ENCODE assay signal across 9 mouse cellular contexts in the genomic region with DNA sequence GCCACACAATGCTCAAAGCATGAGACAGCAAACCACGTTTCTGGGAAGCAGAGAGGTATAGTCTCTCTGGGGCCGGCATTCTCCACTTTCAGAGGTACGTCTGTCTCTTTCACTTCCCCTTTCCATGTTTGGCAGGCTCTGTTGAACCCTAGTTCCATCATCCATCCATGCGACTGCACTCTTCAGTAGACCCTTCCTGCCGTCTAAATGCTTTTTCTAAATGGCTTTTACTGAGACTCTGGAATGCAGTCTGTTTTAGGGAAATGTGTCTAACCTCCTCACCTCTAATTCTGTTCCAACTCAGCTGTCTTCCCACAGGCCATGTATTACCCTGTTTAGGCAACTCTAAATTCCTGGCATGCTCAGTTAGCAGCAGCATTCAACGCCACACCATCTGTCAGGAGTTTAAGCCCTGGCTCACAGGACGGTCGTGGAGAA.
DNase-seq lines count a peak whose midpoint lies in the region; ATAC-seq and TF ChIP-seq lines count a peak whose summit lies in the region.
"Had no signal": no experiment of that assay in that cellular context is flagged by ENCODE, and none has a peak within 500 bp of the region (broad histone marks: within the 10 kb centered on the region; RNA-seq: fewer than 3 reads in every experiment).

No protein-coding gene starts in this region.

- H3K9ac ChIP-seq in limb, embryonic 11.5 days (ENCODE audit: low read length): no peak overlapping the region
- no peak overlapping the region for H3K9ac ChIP-seq in embryonic facial prominence, embryonic 14.5 days (ENCODE audit: low read depth, low read length)
- H3K9ac ChIP-seq in neural tube, embryonic 12.5 days: no peak overlapping the region
- H3K9ac ChIP-seq: limb, embryonic 12.5 days had no signal

- TF ChIP-seq CTCF in brain, embryonic 14.5 days (IDR thresholded peaks at IDR 0.05; ENCODE audit: borderline replicate concordance, extremely low read depth, insufficient read depth, insufficient read length): no peak
- no peak for TF ChIP-seq CTCF in gastrocnemius, adult 2 months (IDR thresholded peaks at IDR 0.05)

- H3K4me1 ChIP-seq in limb, embryonic 11.5 days (ENCODE audit: control insufficient read depth, insufficient read depth, low read length): no peaks in the 10 kb centered on the region
- H3K4me1 ChIP-seq in limb, embryonic 10.5 days: no peaks in the 10 kb centered on the region
- peaks cover 7% of the 10 kb centered on the region; the same call in 1 of the 2 replicates for H3K4me1 ChIP-seq in embryonic facial prominence, embryonic 14.5 days (ENCODE audit: control insufficient read depth, insufficient read depth, low read length)
- H3K4me1 ChIP-seq in neural tube, embryonic 12.5 days: no peaks in the 10 kb centered on the region
- H3K4me1 ChIP-seq: limb, embryonic 12.5 days had no signal

- peak; percentile 47; the same call in 1 of the 2 replicates for ATAC-seq in limb, embryonic 11.5 days (ENCODE audit: insufficient number of reproducible peaks, low FRiP score, low TSS enrichment, low read depth)
- peak; percentile 73 for ATAC-seq in embryonic facial prominence, embryonic 14.5 days (ENCODE audit: low read depth)
- 0 out of 2 replicates have a peak, but pooled peaks have one; percentile 21 for ATAC-seq in neural tube, embryonic 12.5 days (ENCODE audit: low FRiP score, low read depth)
- no peak for ATAC-seq in CD4-positive, CD25-positive, alpha-beta regulatory T cell, adult 4 months

- H3K4me2 ChIP-seq in limb, embryonic 11.5 days (ENCODE audit: low read depth, severe bottlenecking): no peak overlapping the region
- H3K4me2 ChIP-seq in embryonic facial prominence, embryonic 14.5 days (ENCODE audit: low read depth, low read length): no peak overlapping the region
- H3K4me2 ChIP-seq in neural tube, embryonic 12.5 days (replicated peaks): no peak overlapping the region
- H3K4me2 ChIP-seq: limb, embryonic 12.5 days had no signal

- H3K9me3 ChIP-seq in limb, embryonic 11.5 days (ENCODE audit: control insufficient read depth, low read length): no peaks in the 10 kb centered on the region
- no peaks in the 10 kb centered on the region for H3K9me3 ChIP-seq in limb, embryonic 10.5 days (replicated peaks)
- no peaks in the 10 kb centered on the region for H3K9me3 ChIP-seq in embryonic facial prominence, embryonic 14.5 days (ENCODE audit: control insufficient read depth, low read length)
- H3K9me3 ChIP-seq in neural tube, embryonic 12.5 days: no peaks in the 10 kb centered on the region
- H3K9me3 ChIP-seq: limb, embryonic 12.5 days had no signal

- 52% methylated on average over 8 of the region's 8 CpGs for WGBS in limb, embryonic 11.5 days
- WGBS in limb, embryonic 10.5 days: 55% methylated on average over 8 of the region's 8 CpGs
- WGBS in embryonic facial prominence, embryonic 14.5 days: 22% methylated on average over 8 of the region's 8 CpGs
- 49% methylated on average over 8 of the region's 8 CpGs for WGBS in neural tube, embryonic 12.5 days

- H3K27me3 ChIP-seq in limb, embryonic 11.5 days (ENCODE audit: control insufficient read depth, insufficient read depth, low read length): no peaks in the 10 kb centered on the region
- H3K27me3 ChIP-seq in limb, embryonic 10.5 days (ENCODE audit: low read depth, poor library complexity, severe bottlenecking): no peaks in the 10 kb centered on the region
- H3K27me3 ChIP-seq in embryonic facial prominence, embryonic 14.5 days (replicated peaks; ENCODE audit: control insufficient read depth, insufficient read depth, low read length): no peaks in the 10 kb centered on the region
- no peaks in the 10 kb centered on the region for H3K27me3 ChIP-seq in neural tube, embryonic 12.5 days (replicated peaks)
- H3K27me3 ChIP-seq: limb, embryonic 12.5 days had no signal

- H3K4me3 ChIP-seq in limb, embryonic 11.5 days (ENCODE audit: low read depth, low read length): no peak overlapping the region
- H3K4me3 ChIP-seq in limb, embryonic 10.5 days: no peak overlapping the region
- H3K4me3 ChIP-seq in embryonic facial prominence, embryonic 14.5 days (ENCODE audit: low read depth, low read length): no peak overlapping the region
- H3K4me3 ChIP-seq in neural tube, embryonic 12.5 days: no peak overlapping the region
- no peak overlapping the region for H3K4me3 ChIP-seq in gastrocnemius, adult 2 months
- H3K4me3 ChIP-seq: limb, embryonic 12.5 days had no signal

- no peaks in the 10 kb centered on the region for H3K36me3 ChIP-seq in limb, embryonic 11.5 days (ENCODE audit: control insufficient read depth, insufficient read depth, low read length)
- H3K36me3 ChIP-seq in limb, embryonic 10.5 days: no peaks in the 10 kb centered on the region
- no peaks in the 10 kb centered on the region for H3K36me3 ChIP-seq in embryonic facial prominence, embryonic 14.5 days (ENCODE audit: control insufficient read depth, insufficient read depth, low read length)
- no peaks in the 10 kb centered on the region for H3K36me3 ChIP-seq in neural tube, embryonic 12.5 days
- H3K36me3 ChIP-seq: limb, embryonic 12.5 days had no signal

- H3K27ac ChIP-seq in limb, embryonic 11.5 days (replicated peaks; ENCODE audit: low read depth, low read length): no peak overlapping the region
- no peak overlapping the region for H3K27ac ChIP-seq in limb, embryonic 10.5 days
- no peak overlapping the region; the same call in 1 of the 2 replicates for H3K27ac ChIP-seq in embryonic facial prominence, embryonic 14.5 days (replicated peaks; ENCODE audit: low read depth, low read length)
- no peak overlapping the region for H3K27ac ChIP-seq in neural tube, embryonic 12.5 days
- H3K27ac ChIP-seq in gastrocnemius, adult 2 months: no peak overlapping the region
- H3K27ac ChIP-seq: limb, embryonic 12.5 days had no signal

- DNase-seq in limb, embryonic 11.5 days (ENCODE audit: low spot score): peak; percentile 20
- no peak for DNase-seq in limb, embryonic 10.5 days (ENCODE audit: low spot score)
- DNase-seq in brain, embryonic 14.5 days (ENCODE audit: low read depth): peak; percentile 73
- peak; percentile 82 for DNase-seq in embryonic facial prominence, embryonic 14.5 days (ENCODE audit: low spot score)
- no peak for DNase-seq in gastrocnemius, adult 2 months
- DNase-seq: thymus, adult 18-20 months had no signal

- intact Hi-C loops in gastrocnemius, adult 2 months (cut with DNase I): no loop called here

- no peak for TF ChIP-seq POLR2A in brain, embryonic 14.5 days (IDR thresholded peaks at IDR 0.05; ENCODE audit: borderline replicate concordance, extremely low read depth, insufficient read depth, insufficient read length, poor library complexity, severe bottlenecking)

Comparison
In these comparisons a context has a peak if more than half of its experiments do, and no peak if none do; other contexts are left out.
1. DNase-seq: peak in limb, embryonic 11.5 days (single experiment), brain, embryonic 14.5 days (single experiment) and embryonic facial prominence, embryonic 14.5 days (single experiment); none in limb, embryonic 10.5 days (single experiment) and gastrocnemius, adult 2 months (single experiment).